Mouse (Mus musculus): ENCODE results near the gene Rbp2. TPM values are rescaled to one million over a fixed set of nuclear protein-coding genes. Genes with fewer than 3 reads are reported as not detected.

Gene Rbp2
- 720 TPM for polyA plus RNA-seq (2014; fragmentation: Illumina TruSeq; extraction: RNeasy Lipid Tissue Mini Kit (QIAGEN cat#74804); ENCODE audit: low replicate concordance)

GRCm38 (mm10) chr9:98485815-98486214, at the start of gene Rbp2:
Rbp2 (plus strand) TSS chr9:98486115.

Other genes with a start within 250 kb of the Rbp2 start
- 12.1 TPM for gene Nmnat3, start 198.7 kb upstream of the Rbp2 start, polyA plus RNA-seq (2014; fragmentation: Illumina TruSeq; extraction: RNeasy Lipid Tissue Mini Kit (QIAGEN cat#74804); ENCODE audit: low replicate concordance)
- gene Rbp1, start 63.2 kb upstream of the Rbp2 start, polyA plus RNA-seq (2014; fragmentation: Illumina TruSeq; extraction: RNeasy Lipid Tissue Mini Kit (QIAGEN cat#74804); ENCODE audit: low replicate concordance): 0.26 TPM
- 658 TPM for gene Copb2, start 77.6 kb downstream of the Rbp2 start, polyA plus RNA-seq (2014; fragmentation: Illumina TruSeq; extraction: RNeasy Lipid Tissue Mini Kit (QIAGEN cat#74804); ENCODE audit: low replicate concordance)
- 69.7 TPM for gene Mrps22, start 115.5 kb downstream of the Rbp2 start, polyA plus RNA-seq (2014; fragmentation: Illumina TruSeq; extraction: RNeasy Lipid Tissue Mini Kit (QIAGEN cat#74804); ENCODE audit: low replicate concordance)